Mouse (Mus musculus): ENCODE results near the gene Dhx37. TPM values are rescaled to one million over a fixed set of nuclear protein-coding genes. Genes with fewer than 3 reads are reported as not detected.
"Not testable (repeated sequence)": the region's sequence is repeated elsewhere in the genome, so short reads cannot be mapped to it uniquely, and the experiment has no call there.

The Dhx37 gene
- polyA plus RNA-seq, 1 experiment from 2014 or later = 5.9 TPM

DNA sequence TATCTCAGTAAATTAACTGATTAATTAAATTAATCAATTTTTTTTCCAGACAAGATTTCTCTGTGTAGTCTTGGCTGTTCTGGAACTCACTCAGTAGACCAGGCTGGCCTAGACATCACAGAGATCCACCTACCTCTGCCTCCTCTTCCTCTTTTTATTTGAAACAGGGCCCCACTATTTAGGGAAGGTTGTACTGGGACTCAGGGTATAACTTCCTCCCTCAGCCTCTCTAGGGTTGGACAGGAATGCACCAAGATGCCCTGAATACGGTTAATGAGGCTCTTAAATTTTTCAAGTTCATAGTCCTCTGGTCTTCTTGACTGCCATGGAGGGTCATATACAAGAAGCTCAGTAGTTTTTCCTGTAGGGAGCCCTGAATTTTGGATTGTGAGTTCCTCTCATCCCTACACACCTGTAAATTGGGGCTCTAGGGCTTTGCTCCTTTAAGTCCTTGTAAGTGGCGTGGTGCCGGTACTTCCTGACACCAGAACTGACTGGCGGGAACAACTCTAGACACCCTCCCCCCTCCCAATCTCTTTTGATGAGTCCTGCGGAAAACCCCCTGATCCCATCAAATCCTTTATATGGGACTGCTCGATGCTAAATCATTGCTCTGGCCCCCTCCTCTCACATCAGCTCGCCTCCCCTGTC lies 6.8 kb upstream of the Dhx37 start:
- Histone ChIP-seq H3K9ac (replicated peaks; ENCODE audit: low read depth) (0 out of 2 replicates have a peak overlapping the region, but pooled peaks have one; percentile 16), H3K9me3 (ENCODE audit: low read length) (no peaks in the 10 kb centered on the region), H3K27ac (ENCODE audit: low read length) (peak overlapping the region; percentile 15; the same call in 1 of the 2 replicates), H3K36me3 (ENCODE audit: insufficient read depth, low read length) (no peaks in the 10 kb centered on the region), H3K4me1 (ENCODE audit: insufficient read depth, low read depth, low read length) (peaks cover 5% of the 10 kb centered on the region; the same call in 1 of the 2 replicates), H3K4me3 (ENCODE audit: low read depth, low read length) (peak overlapping the region; percentile 85), H3K4me2 (replicated peaks; ENCODE audit: low read depth, low read length) (peak overlapping the region; percentile 98), H3K27me3 (replicated peaks; ENCODE audit: insufficient read depth, low read length) (no peaks in the 10 kb centered on the region)
- 6% methylated on average over 7 of the region's 7 CpGs for WGBS
- ATAC-seq = no peak
- no peak for DNase-seq (ENCODE audit: low spot score)
- TF ChIP-seq EP300 (IDR thresholded peaks at IDR 0.05) (no peak), CTCF (IDR thresholded peaks at IDR 0.05) (no peak)

DNA sequence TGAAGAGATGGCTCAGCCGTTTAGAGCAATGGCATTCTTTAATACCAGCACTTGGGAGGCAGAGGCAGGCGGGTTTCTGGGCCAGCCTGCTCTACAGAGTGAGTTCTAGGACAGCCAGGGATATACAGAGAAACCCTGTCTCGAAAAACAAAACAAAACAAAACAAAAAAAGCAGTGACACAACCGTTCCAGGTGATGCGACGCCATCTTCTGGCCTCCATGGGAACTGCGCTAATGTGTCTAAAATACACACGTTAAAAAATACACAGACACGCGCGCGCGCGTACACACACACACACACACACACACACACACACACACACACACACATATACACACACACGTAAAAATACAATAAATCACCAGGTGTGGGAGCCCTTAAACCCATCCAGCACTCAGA lies 426 bp upstream of the Dhx37 start:
- H3K4me3 ChIP-seq (ENCODE audit: low read depth, low read length) = peak overlapping the region; percentile 69; the same call in 1 of the 2 replicates
- H3K9me3 ChIP-seq (ENCODE audit: low read length); H3K9ac ChIP-seq (replicated peaks; ENCODE audit: low read depth); H3K27me3 ChIP-seq (replicated peaks; ENCODE audit: insufficient read depth, low read length); H3K4me2 ChIP-seq (replicated peaks; ENCODE audit: low read depth, low read length); H3K36me3 ChIP-seq (ENCODE audit: insufficient read depth, low read length); DNase-seq (ENCODE audit: low spot score); H3K4me1 ChIP-seq (ENCODE audit: insufficient read depth, low read depth, low read length); ATAC-seq: not testable (repeated sequence)
- 0 out of 2 replicates have a peak overlapping the region, but pooled peaks have one; percentile 51 for H3K27ac ChIP-seq (ENCODE audit: low read length)
- 30% methylated on average over 9 of the region's 15 CpGs for WGBS
- TF ChIP-seq CTCF (IDR thresholded peaks at IDR 0.05) = peak; percentile 48

DNA sequence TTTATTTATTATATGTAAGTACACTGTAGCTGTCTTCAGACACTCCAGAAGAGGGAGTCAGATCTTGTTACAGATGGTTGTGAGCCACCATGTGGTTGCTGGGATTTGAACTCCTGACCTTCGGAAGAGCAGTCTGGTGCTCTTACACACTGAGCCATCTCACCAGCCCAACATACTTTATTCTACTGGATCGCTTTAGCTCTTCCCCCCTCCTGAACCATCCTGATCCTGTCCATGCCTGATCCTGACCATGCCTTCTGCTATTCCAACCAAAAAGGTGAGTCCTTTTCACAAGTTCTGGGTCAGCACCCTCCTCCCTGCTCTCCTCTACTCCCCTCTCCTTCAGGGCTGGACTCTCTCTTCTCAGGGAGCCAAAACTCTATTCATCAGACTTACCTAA lies 1.6 kb downstream of the Dhx37 start:
- H3K4me2 ChIP-seq (replicated peaks; ENCODE audit: low read depth, low read length); H3K4me3 ChIP-seq (ENCODE audit: low read depth, low read length); ATAC-seq; H3K27ac ChIP-seq (ENCODE audit: low read length); H3K9ac ChIP-seq (replicated peaks; ENCODE audit: low read depth); H3K9me3 ChIP-seq (ENCODE audit: low read length); H3K27me3 ChIP-seq (replicated peaks; ENCODE audit: insufficient read depth, low read length); H3K36me3 ChIP-seq (ENCODE audit: insufficient read depth, low read length); DNase-seq (ENCODE audit: low spot score); H3K4me1 ChIP-seq (ENCODE audit: insufficient read depth, low read depth, low read length): not testable (repeated sequence)
- WGBS = 93% methylated on average over 2 of the region's 2 CpGs

DNA sequence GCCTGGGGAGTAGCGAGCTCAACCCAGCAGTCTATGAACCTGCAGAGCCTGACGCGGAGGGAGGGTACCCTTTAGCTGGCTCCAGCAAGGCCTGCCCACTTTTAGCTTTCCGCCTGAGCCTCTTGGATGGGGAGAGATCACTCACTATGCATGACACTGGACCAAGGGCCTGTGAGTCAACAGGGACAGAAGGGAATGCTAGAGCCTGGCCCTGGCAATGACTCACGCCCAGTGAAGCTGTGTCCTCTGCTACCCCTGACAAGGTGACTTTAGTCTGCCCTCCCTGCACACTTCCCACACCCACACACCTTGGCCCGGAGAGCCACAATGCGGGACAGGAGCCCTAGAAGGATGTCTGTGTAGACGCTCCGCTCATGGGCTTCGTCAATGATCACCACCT lies 7.6 kb downstream of the Dhx37 start:
- TF ChIP-seq EP300 (IDR thresholded peaks at IDR 0.05) (no peak), CTCF (IDR thresholded peaks at IDR 0.05) (no peak)
- ATAC-seq (no peak), DNase-seq (ENCODE audit: low spot score) (no peak)
- peaks cover 62% of the 10 kb centered on the region for H3K36me3 ChIP-seq (ENCODE audit: insufficient read depth, low read length)
- WGBS = 92% methylated on average over 10 of the region's 10 CpGs
- H3K9ac ChIP-seq (replicated peaks; ENCODE audit: low read depth) = no peak overlapping the region
- no peaks in the 10 kb centered on the region for H3K27me3 ChIP-seq (replicated peaks; ENCODE audit: insufficient read depth, low read length)
- no peak overlapping the region for H3K27ac ChIP-seq (ENCODE audit: low read length)
- H3K9me3 ChIP-seq (ENCODE audit: low read length) = no peaks in the 10 kb centered on the region
- no peaks in the 10 kb centered on the region for H3K4me1 ChIP-seq (ENCODE audit: insufficient read depth, low read depth, low read length)
- H3K4me2 ChIP-seq (replicated peaks; ENCODE audit: low read depth, low read length) = no peak overlapping the region
- H3K4me3 ChIP-seq (ENCODE audit: low read depth, low read length) = no peak overlapping the region

DNA sequence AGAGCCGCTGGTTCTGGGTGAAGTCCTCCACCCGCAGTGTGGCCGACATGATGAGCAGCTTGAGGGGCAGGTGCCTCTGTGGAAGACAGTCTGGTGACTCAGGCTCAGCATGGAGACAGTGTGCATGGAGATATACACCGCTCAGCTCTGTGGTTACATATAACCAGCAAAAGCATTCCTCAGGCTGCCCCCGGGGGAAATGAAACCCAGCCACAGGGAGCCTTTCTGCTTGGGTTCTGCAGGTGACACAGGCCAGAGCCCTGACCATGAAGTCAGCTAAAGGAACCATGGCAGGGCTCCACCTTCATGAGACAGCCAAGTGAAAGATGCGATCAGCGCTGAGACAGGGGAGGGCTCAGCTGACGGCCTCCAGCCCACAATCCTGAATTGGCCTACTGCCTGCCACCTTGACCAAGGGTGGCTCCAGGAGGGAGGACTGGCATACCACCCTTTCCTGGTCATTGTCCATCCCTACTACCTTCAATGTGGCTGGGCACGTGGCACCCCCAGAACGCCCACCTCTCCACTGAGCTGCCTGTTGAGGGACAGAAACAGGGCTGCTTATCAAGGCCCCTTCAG lies 8.1 kb downstream of the Dhx37 start:
- H3K36me3 ChIP-seq (ENCODE audit: insufficient read depth, low read length) = peaks cover 62% of the 10 kb centered on the region
- no peak overlapping the region for H3K27ac ChIP-seq (ENCODE audit: low read length)
- no peak for TF ChIP-seq CTCF (IDR thresholded peaks at IDR 0.05)
- TF ChIP-seq EP300 (IDR thresholded peaks at IDR 0.05) = no peak
- no peak overlapping the region for H3K4me3 ChIP-seq (ENCODE audit: low read depth, low read length)
- DNase-seq (ENCODE audit: low spot score) = no peak
- no peaks in the 10 kb centered on the region for H3K9me3 ChIP-seq (ENCODE audit: low read length)
- H3K9ac ChIP-seq (replicated peaks; ENCODE audit: low read depth) = no peak overlapping the region
- WGBS = 96% methylated on average over 10 of the region's 10 CpGs
- no peaks in the 10 kb centered on the region for H3K27me3 ChIP-seq (replicated peaks; ENCODE audit: insufficient read depth, low read length)
- no peak for ATAC-seq
- no peaks in the 10 kb centered on the region for H3K4me1 ChIP-seq (ENCODE audit: insufficient read depth, low read depth, low read length)
- H3K4me2 ChIP-seq (replicated peaks; ENCODE audit: low read depth, low read length) = no peak overlapping the region

DNA sequence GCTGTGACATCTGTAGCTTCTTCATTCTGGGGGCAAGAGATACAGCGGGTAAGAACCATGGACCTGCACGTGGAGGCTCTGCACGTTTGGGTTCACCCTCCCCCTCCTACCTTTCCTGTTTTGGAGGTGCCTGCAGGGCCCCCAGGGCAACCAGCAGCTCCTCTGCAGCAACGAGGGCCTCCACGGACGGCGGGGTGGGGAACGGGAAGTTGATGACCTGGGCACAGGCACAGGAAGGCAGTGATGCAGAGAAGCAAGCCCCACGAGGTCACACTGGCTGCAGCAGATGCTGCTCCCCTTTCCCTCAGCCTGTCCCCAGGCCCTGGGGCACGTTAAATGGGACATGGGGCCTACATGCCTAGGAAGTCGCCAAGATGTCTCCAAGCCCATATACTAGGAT lies 14.8 kb downstream of the Dhx37 start:
- H3K4me3 ChIP-seq (ENCODE audit: low read depth, low read length) = no peak overlapping the region
- TF ChIP-seq CTCF (IDR thresholded peaks at IDR 0.05) (no peak), EP300 (IDR thresholded peaks at IDR 0.05) (no peak)
- H3K36me3 ChIP-seq (ENCODE audit: insufficient read depth, low read length) = peaks cover 58% of the 10 kb centered on the region
- ATAC-seq (no peak), DNase-seq (ENCODE audit: low spot score) (no peak)
- H3K4me1 ChIP-seq (ENCODE audit: insufficient read depth, low read depth, low read length) = no peaks in the 10 kb centered on the region
- no peaks in the 10 kb centered on the region for H3K9me3 ChIP-seq (ENCODE audit: low read length)
- H3K27me3 ChIP-seq (replicated peaks; ENCODE audit: insufficient read depth, low read length) = no peaks in the 10 kb centered on the region
- H3K4me2 ChIP-seq (replicated peaks; ENCODE audit: low read depth, low read length) = no peak overlapping the region
- H3K27ac ChIP-seq (ENCODE audit: low read length) = no peak overlapping the region
- WGBS = 72% methylated on average over 11 of the region's 11 CpGs
- H3K9ac ChIP-seq (replicated peaks; ENCODE audit: low read depth) = no peak overlapping the region

Data from lung, postnatal 0 days (tissue).